Mouse (Mus musculus) liver, postnatal 0 days (tissue): ENCODE results near the gene Runx3. TPM values are rescaled to one million over a fixed set of nuclear protein-coding genes. Genes with fewer than 3 reads are reported as not detected.

Experiments
- ATAC-seq: fragments of 200-750 bp; cut with Nextera tagmentation; 2 replicates; pipeline ENCODE4 v1.8.0; 2017; ENCODE audit warnings: mild to moderate bottlenecking, moderate library complexity
- DNase-seq: peaks from one replicate; pipeline ENCODE4 v3.0.0-alpha.2; 2016
- H3K27ac ChIP-seq: fragments of 300-500 bp; sonication (generic); 2 replicates; pipeline ENCODE4 v1.5.1; 2014; ENCODE audit warnings: antibody characterized with exemption, moderate library complexity, mild to moderate bottlenecking, low read depth
- H3K27me3 ChIP-seq: fragments of 300-500 bp; sonication (generic); 2 replicates; pipeline ENCODE4 v1.6.1; 2014; ENCODE audit warnings: low read length, control low read depth, mixed read lengths; ENCODE audit not compliant: insufficient read depth
- H3K36me3 ChIP-seq: fragments of 300-500 bp; sonication (generic); replicated peaks from 2 replicates; pipeline ENCODE4 v1.6.1; 2014; ENCODE audit warnings: mild to moderate bottlenecking, control low read depth, low read length, moderate library complexity, mixed read lengths; ENCODE audit not compliant: insufficient read depth
- H3K4me1 ChIP-seq: fragments of 300-500 bp; sonication (generic); 2 replicates; pipeline ENCODE4 v1.6.1; 2014; ENCODE audit warnings: antibody characterized with exemption, mild to moderate bottlenecking, control low read depth; ENCODE audit not compliant: insufficient read depth
- H3K4me2 ChIP-seq: fragments of 300-500 bp; sonication (generic); 2 replicates; pipeline ENCODE4 v1.6.1; 2014; ENCODE audit warnings: low read depth, mild to moderate bottlenecking, low read length, moderate library complexity, mixed read lengths
- H3K4me3 ChIP-seq: fragments of 300-500 bp; sonication (generic); 2 replicates; pipeline ENCODE4 v1.5.1; 2014; ENCODE audit warnings: low read depth, low read length
- H3K9ac ChIP-seq: fragments of 300-500 bp; sonication (generic); replicated peaks from 2 replicates; pipeline ENCODE4 v1.6.1; 2014; ENCODE audit warnings: mild to moderate bottlenecking, moderate library complexity
- H3K9me3 ChIP-seq: fragments of 300-500 bp; sonication (generic); 2 replicates; pipeline ENCODE4 v1.6.1; 2016; ENCODE audit warnings: mild to moderate bottlenecking, control low read depth, low read length, mixed read lengths
- CTCF ChIP-seq: sonication (generic); IDR thresholded peaks from 2 replicates; pipeline ENCODE4 v1.5.1; 2016; ENCODE audit warnings: antibody characterized with exemption, low read depth
- EP300 ChIP-seq: IDR thresholded peaks from 2 replicates; pipeline ENCODE4 v1.6.1; 2016; ENCODE audit warnings: antibody characterized with exemption, low read depth, mild to moderate bottlenecking
- WGBS: fragments of 180-500 bp; shearing (Covaris S2); extraction: QIAGEN DNeasy Blood & Tissue Kit; methylation state at CpG from one replicate; pipeline ENCODE4 v1.1.7; 2014; ENCODE audit not compliant: insufficient replicate concordance; 5-methylcytosine and 5-hydroxymethylcytosine counted together
- polyA plus RNA-seq: library from polyadenylated mRNA; unstranded; fragments of >200 nt; fragmentation: Nextera tagmentation; extraction: Ambion mirVana; gene quantifications from 2 replicates; pipeline ENCODE4 v1.2.1, GENCODE M21; 2015

The Runx3 gene
- polyA plus RNA-seq, 1 experiment from 2014 or later, result 0.39 TPM

DNA sequence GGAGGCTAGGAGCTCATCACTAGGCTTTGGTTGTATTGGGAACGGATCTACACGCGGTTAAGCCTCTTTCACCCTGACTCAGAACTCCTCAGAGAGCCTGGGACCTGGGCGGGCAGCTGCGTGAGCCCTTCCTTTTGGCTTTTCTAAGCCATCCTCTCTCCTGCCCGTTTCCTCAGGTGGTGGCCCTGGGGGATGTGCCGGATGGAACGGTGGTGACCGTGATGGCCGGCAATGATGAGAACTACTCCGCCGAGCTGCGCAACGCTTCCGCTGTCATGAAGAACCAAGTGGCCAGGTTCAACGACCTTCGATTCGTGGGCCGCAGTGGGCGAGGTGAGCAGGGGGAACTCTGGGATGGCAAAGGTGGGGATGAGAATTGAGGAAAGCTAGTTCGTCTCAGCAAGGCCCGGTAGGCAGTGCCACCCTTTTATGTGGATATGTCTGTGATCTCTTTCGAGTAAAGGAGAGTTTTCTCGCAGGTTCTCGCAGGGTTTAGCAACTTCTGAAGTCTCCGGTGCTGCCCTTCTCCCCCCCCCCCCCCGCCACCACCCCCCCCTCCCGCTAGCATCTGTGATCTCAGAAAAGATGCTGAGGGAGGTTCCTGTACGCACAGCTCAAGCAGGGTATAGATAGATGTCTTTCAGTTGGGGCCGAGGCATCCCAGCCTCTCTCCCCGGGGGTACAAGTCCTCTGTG, 34.8 kb downstream of the Runx3 start:
- ATAC-seq, result no peak
- no peak overlapping the region for H3K4me3 ChIP-seq
- no peaks in the 10 kb centered on the region for H3K36me3 ChIP-seq
- no peak overlapping the region for H3K4me2 ChIP-seq
- 48% methylated on average over 29 of the region's 31 CpGs for WGBS
- H3K27ac ChIP-seq, result no peak overlapping the region
- H3K4me1 ChIP-seq, result peaks cover 12% of the 10 kb centered on the region
- no peaks in the 10 kb centered on the region for H3K9me3 ChIP-seq
- H3K27me3 ChIP-seq, result peaks cover 78% of the 10 kb centered on the region
- H3K9ac ChIP-seq, result no peak overlapping the region
- DNase-seq, result no peak
- TF ChIP-seq EP300, result no peak
- TF ChIP-seq CTCF, result no peak

DNA sequence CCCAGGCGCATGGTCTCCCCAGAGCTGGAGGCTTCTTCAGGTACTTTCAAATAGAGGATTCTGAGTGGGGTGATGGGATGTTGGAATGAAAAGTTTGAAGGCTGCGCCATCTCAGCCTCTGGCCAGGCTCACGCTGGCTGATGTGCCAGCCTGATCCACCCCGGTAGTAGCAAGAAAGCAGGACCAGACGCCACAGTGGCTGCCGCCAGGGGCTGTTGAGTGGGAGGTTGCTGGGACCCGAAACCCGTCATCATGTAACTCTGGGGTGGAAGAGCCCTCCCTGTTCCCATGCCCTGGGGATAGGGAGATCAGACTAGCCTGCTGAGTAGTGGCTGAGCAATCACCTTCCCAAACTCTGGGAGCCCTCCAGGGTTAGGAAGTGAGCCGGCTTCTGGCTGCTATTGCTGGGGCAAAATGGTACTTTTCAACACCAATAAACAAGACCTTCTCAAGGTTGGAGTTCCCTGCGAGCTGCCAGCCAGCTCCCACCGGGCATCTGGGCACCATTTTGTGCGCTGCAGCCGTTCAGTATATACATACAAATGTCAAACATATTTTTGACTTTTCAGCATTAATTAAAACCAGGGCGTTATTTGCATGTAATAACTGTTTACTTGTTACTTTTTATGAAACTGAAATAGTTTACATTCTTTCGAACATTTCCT, 35.5 kb downstream of the Runx3 start:
- Histone ChIP-seq H3K27ac (no peak overlapping the region), H3K4me2 (no peak overlapping the region), H3K9me3 (no peaks in the 10 kb centered on the region), H3K4me1 (peaks cover 9% of the 10 kb centered on the region), H3K4me3 (no peak overlapping the region), H3K36me3 (no peaks in the 10 kb centered on the region), H3K9ac (no peak overlapping the region), H3K27me3 (peaks cover 71% of the 10 kb centered on the region)
- WGBS, result 65% methylated on average over 15 of the region's 15 CpGs
- TF ChIP-seq EP300 (no peak), CTCF (no peak)
- no peak for DNase-seq
- ATAC-seq, result no peak

DNA sequence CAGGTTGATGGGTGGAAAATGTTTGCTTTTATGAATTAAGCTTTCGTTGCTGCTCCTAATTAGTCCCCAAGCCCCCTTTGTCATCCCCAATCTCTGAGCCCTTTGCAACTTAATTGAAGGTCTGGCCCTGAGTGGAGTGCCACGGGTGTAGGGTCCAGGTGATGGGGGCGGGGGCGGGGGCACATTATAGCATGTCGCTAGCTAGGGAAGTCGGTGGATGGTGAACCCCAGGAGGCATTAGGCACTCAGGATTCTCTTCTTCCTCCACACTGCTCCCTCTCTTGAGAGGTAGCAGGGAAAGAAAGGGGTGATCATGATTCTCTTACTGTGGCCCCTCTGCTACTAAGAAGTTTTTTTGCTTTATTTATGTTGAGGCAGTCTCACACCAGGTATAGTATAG, 36.1 kb downstream of the Runx3 start:
- no peak overlapping the region for H3K4me3 ChIP-seq
- H3K4me1 ChIP-seq, result peaks cover 9% of the 10 kb centered on the region
- no peak overlapping the region for H3K27ac ChIP-seq
- no peak overlapping the region for H3K9ac ChIP-seq
- ATAC-seq, result no peak
- H3K9me3 ChIP-seq, result no peaks in the 10 kb centered on the region
- peaks cover 65% of the 10 kb centered on the region for H3K27me3 ChIP-seq
- 67% methylated on average over 6 of the region's 6 CpGs for WGBS
- no peaks in the 10 kb centered on the region for H3K36me3 ChIP-seq
- no peak overlapping the region for H3K4me2 ChIP-seq
- DNase-seq, result no peak
- TF ChIP-seq CTCF, result no peak
- no peak for TF ChIP-seq EP300

DNA sequence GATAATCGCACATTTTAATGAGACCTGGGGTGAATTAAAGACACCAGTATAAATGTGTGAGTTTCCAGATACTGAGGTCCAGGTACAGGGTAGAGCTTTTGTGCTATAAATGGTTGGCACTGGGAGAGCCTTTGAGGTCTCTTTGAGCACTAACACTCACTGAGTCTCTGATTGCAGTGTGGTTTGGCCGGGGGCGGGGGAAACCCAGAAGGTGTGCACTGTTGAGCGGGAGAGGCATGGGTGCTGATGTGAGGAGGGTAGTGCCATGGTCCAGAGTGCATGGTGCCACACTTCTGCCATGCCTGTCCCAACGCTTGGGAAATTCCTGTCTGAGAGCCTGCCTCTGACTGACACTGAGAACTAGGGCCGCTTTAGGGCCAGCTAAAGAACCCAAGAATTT, 36.9 kb downstream of the Runx3 start:
- H3K27me3 ChIP-seq, result peaks cover 58% of the 10 kb centered on the region
- DNase-seq (no peak), ATAC-seq (no peak)
- H3K4me3 ChIP-seq, result no peak overlapping the region
- H3K9me3 ChIP-seq, result no peaks in the 10 kb centered on the region
- no peaks in the 10 kb centered on the region for H3K36me3 ChIP-seq
- WGBS, result 56% methylated on average over 6 of the region's 6 CpGs
- no peak overlapping the region for H3K4me2 ChIP-seq
- H3K27ac ChIP-seq, result no peak overlapping the region
- TF ChIP-seq EP300, result no peak
- TF ChIP-seq CTCF, result no peak
- no peak overlapping the region for H3K9ac ChIP-seq
- H3K4me1 ChIP-seq, result peaks cover 4% of the 10 kb centered on the region; the same call in 1 of the 2 replicates

DNA sequence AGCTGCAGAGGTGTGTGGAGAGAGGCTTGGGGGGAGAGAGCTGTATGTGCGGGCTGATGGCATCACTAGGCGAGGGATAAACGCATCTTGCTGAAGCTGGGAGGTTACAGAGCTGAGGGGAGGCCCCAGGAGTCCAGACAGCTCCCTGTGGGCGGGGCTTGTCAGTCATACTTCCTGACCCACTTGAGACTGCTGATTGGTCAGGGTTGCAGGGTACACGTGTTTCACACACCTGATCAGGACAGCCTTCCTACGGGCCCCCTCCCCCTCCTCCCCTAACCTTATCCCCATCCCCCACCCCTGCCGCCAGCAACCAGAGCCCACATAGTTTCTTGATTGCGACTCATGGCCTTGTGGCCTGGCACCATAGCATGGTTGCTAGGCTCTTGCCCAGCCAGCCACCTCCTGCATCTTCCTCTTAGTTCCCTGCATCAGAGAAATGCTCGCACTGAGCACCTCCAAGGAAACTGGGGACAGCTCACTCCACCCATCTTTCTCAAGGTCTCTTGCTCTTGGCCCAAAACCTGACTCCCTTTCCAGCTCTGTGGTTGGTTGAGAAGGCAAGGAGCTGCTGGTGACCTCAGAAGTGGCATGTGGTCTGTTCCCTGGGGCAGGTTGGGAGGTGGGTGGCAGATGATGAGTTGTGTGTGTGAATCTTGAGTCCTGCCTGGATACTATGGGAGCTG, 38.4 kb downstream of the Runx3 start:
- H3K36me3 ChIP-seq, result no peaks in the 10 kb centered on the region
- no peak for ATAC-seq

GRCm38 (mm10) chr4:135159663-135160062, 39.2 kb downstream of the Runx3 start:
- DNase-seq, result no peak

More for the DNA sequence above, 38.4 kb downstream of the Runx3 start:
- no peak overlapping the region for H3K4me2 ChIP-seq
- H3K27ac ChIP-seq, result no peak overlapping the region
- H3K9me3 ChIP-seq, result no peaks in the 10 kb centered on the region
- H3K4me3 ChIP-seq, result no peak overlapping the region
- DNase-seq, result no peak
- H3K27me3 ChIP-seq, result peaks cover 45% of the 10 kb centered on the region
- no peaks in the 10 kb centered on the region for H3K4me1 ChIP-seq
- TF ChIP-seq CTCF, result no peak
- TF ChIP-seq EP300, result no peak
- WGBS, result 27% methylated on average over 9 of the region's 9 CpGs
- H3K9ac ChIP-seq, result no peak overlapping the region

More at GRCm38 (mm10) chr4:135159663-135160062, 39.2 kb downstream of the Runx3 start:
- no peak overlapping the region for H3K27ac ChIP-seq
- TF ChIP-seq CTCF (no peak), EP300 (no peak)
- H3K27me3 ChIP-seq, result peaks cover 37% of the 10 kb centered on the region
- H3K4me2 ChIP-seq, result no peak overlapping the region
- 29% methylated on average over 2 of the region's 2 CpGs for WGBS
- no peak for ATAC-seq
- no peaks in the 10 kb centered on the region for H3K4me1 ChIP-seq
- no peak overlapping the region for H3K4me3 ChIP-seq
- H3K36me3 ChIP-seq, result no peaks in the 10 kb centered on the region
- H3K9ac ChIP-seq, result no peak overlapping the region
- no peaks in the 10 kb centered on the region for H3K9me3 ChIP-seq
